Mouse (Mus musculus) ES-E14 (cell line): Measurements from ENCODE around the gene Flot1.

ENCODE experiments used
- HCFC1 ChIP-seq: IDR thresholded peaks from 2 replicates; pipeline ENCODE4 v1.6.1; 2012; ENCODE audit warnings: low read length, inconsistent platforms, borderline replicate concordance; ENCODE audit not compliant: insufficient read depth
- MAFK ChIP-seq: IDR thresholded peaks from 2 replicates; pipeline ENCODE4 v1.6.1; 2014; ENCODE audit warnings: mild to moderate bottlenecking, low read depth, low read length, inconsistent platforms; ENCODE audit not compliant: insufficient read depth

DNA sequence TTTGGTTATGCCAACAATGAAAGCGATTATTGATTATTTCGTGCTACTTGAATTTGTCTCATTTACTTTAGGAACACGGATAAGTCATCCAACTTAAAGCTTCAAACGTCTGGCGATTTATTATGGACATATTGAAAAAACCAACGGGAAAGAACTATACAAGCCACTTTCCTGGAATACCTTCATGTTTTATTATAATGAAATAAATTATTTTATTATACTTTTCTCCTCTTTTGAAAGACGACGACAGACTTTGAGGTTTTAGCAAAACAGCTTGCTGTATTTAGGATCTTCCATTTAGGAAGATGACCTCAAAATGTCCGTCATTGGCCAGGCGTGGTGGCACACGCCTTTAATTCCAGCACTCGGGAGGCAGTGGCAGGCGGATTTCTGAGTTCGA lies 17.5 kb downstream of the Flot1 start:
- TF ChIP-seq MAFK (no peak), HCFC1 (no peak)
